Mouse (Mus musculus) intestine, postnatal 0 days (tissue): Measurements from ENCODE around the gene Zfp985. TPM values are rescaled to one million over a fixed set of nuclear protein-coding genes. Genes with fewer than 3 reads are reported as not detected.
"Not testable (repeated sequence)": the region's sequence is repeated elsewhere in the genome, so short reads cannot be mapped to it uniquely, and the experiment has no call there.

Experiments used
- ATAC-seq: fragments of 200-750 bp; cut with Nextera tagmentation; 2 replicates; pipeline ENCODE4 v1.8.0; 2017; ENCODE audit warnings: mild to moderate bottlenecking, moderate TSS enrichment, moderate library complexity
- H3K27ac ChIP-seq: fragments of 300-500 bp; sonication (generic); 2 replicates; pipeline ENCODE4 v1.5.1; 2014; ENCODE audit warnings: mild to moderate bottlenecking, low read depth, low read length, moderate library complexity
- H3K27me3 ChIP-seq: fragments of 300-500 bp; sonication (generic); replicated peaks from 2 replicates; pipeline ENCODE4 v1.6.1; 2014; ENCODE audit warnings: low read length, mixed read lengths; ENCODE audit not compliant: control insufficient read depth, insufficient read depth
- H3K36me3 ChIP-seq: fragments of 300-500 bp; sonication (generic); 2 replicates; pipeline ENCODE4 v1.6.1; 2014; ENCODE audit warnings: mild to moderate bottlenecking, moderate library complexity; ENCODE audit not compliant: control insufficient read depth, insufficient read depth
- H3K4me1 ChIP-seq: fragments of 300-500 bp; sonication (generic); replicated peaks from 2 replicates; pipeline ENCODE4 v1.6.1; 2014; ENCODE audit warnings: antibody characterized with exemption, low read length, mixed read lengths; ENCODE audit not compliant: control insufficient read depth, insufficient read depth
- H3K4me2 ChIP-seq: fragments of 300-500 bp; sonication (generic); replicated peaks from 2 replicates; pipeline ENCODE4 v1.6.1; 2014; ENCODE audit warnings: low read depth, mild to moderate bottlenecking, moderate library complexity
- H3K4me3 ChIP-seq: fragments of 300-500 bp; sonication (generic); 2 replicates; pipeline ENCODE4 v1.5.1; 2014; ENCODE audit warnings: low read depth, low read length
- H3K9ac ChIP-seq: fragments of 300-500 bp; sonication (generic); 2 replicates; pipeline ENCODE4 v1.6.1; 2014; ENCODE audit warnings: mild to moderate bottlenecking, low read depth, low read length
- H3K9me3 ChIP-seq: fragments of 300-500 bp; sonication (generic); 2 replicates; pipeline ENCODE4 v1.6.1; 2016; ENCODE audit warnings: mixed run types; ENCODE audit not compliant: control insufficient read depth
- CTCF ChIP-seq: sonication (generic); IDR thresholded peaks from 2 replicates; pipeline ENCODE4 v1.5.1; 2016; ENCODE audit warnings: low read depth, mild to moderate bottlenecking, control low read depth, antibody characterized with exemption, moderate library complexity
- WGBS: fragments of 180-500 bp; shearing (Covaris S2); extraction: QIAGEN DNeasy Blood & Tissue Kit; methylation state at CpG from one replicate; pipeline ENCODE4 v1.1.7; 2014; 5-methylcytosine and 5-hydroxymethylcytosine counted together
- polyA plus RNA-seq: library from polyadenylated mRNA; unstranded; fragments of >200 nt; fragmentation: Nextera tagmentation; extraction: Ambion mirVana; gene quantifications from 2 replicates; pipeline ENCODE4 v1.2.1, GENCODE M21; 2015

Gene Zfp985
- 0.23 and 0.33 TPM in 2 replicates for polyA plus RNA-seq

GRCm38 (mm10) chr4:147553071-147553470 is at the start of gene Zfp985:
Gene Zfp985 (plus strand): TSS chr4:147553277.
- H3K4me1 ChIP-seq, ATAC-seq, H3K4me3 ChIP-seq, H3K27me3 ChIP-seq, H3K9me3 ChIP-seq, H3K36me3 ChIP-seq, H3K27ac ChIP-seq, H3K9ac ChIP-seq, H3K4me2 ChIP-seq: not testable (repeated sequence)
- 77% methylated on average over 5 of the region's 5 CpGs for WGBS

GRCm38 (mm10) chr4:147509174-147509573 is 43.9 kb upstream of the Zfp985 start:
- H3K4me3 ChIP-seq = no peak overlapping the region
- H3K27me3 ChIP-seq = no peaks in the 10 kb centered on the region
- H3K4me1 ChIP-seq = no peaks in the 10 kb centered on the region
- no peak overlapping the region for H3K9ac ChIP-seq
- no peak for TF ChIP-seq CTCF
- H3K9me3 ChIP-seq = peaks cover 19% of the 10 kb centered on the region
- WGBS = 83% methylated on average over 2 of the region's 2 CpGs
- H3K36me3 ChIP-seq = no peaks in the 10 kb centered on the region
- H3K27ac ChIP-seq = no peak overlapping the region
- ATAC-seq = no peak
- H3K4me2 ChIP-seq = no peak overlapping the region

GRCm38 (mm10) chr4:147518981-147519380 is 34.1 kb upstream of the Zfp985 start:
- no peak overlapping the region for H3K9ac ChIP-seq
- no peak overlapping the region for H3K4me3 ChIP-seq
- H3K27ac ChIP-seq = no peak overlapping the region
- no peak for TF ChIP-seq CTCF
- H3K36me3 ChIP-seq = no peaks in the 10 kb centered on the region
- no peak for ATAC-seq
- no peaks in the 10 kb centered on the region for H3K4me1 ChIP-seq
- H3K9me3 ChIP-seq = peaks cover 43% of the 10 kb centered on the region
- WGBS = 70% methylated on average over 2 of the region's 2 CpGs
- no peak overlapping the region for H3K4me2 ChIP-seq
- no peaks in the 10 kb centered on the region for H3K27me3 ChIP-seq

GRCm38 (mm10) chr4:147520100-147520499 is 33.0 kb upstream of the Zfp985 start:
- Histone ChIP-seq H3K4me2 (no peak overlapping the region), H3K36me3 (no peaks in the 10 kb centered on the region), H3K27ac (no peak overlapping the region), H3K27me3 (no peaks in the 10 kb centered on the region), H3K4me3 (no peak overlapping the region), H3K9ac (no peak overlapping the region), H3K9me3 (peaks cover 43% of the 10 kb centered on the region), H3K4me1 (no peaks in the 10 kb centered on the region)
- no peak for ATAC-seq
- no peak for TF ChIP-seq CTCF

- Histone ChIP-seq H3K4me1 (no peaks in the 10 kb centered on the region), H3K27ac (no peak overlapping the region), H3K4me2 (no peak overlapping the region), H3K27me3 (no peaks in the 10 kb centered on the region), H3K4me3 (no peak overlapping the region), H3K36me3 (no peaks in the 10 kb centered on the region), H3K9ac (no peak overlapping the region), H3K9me3 (peaks cover 48% of the 10 kb centered on the region)
- 84% methylated on average over 1 of the region's 1 CpGs for WGBS
- ATAC-seq = no peak
- no peak for TF ChIP-seq CTCF
These were observed 28.0 kb upstream of the Zfp985 start for GRCm38 (mm10) chr4:147525125-147525524.

GRCm38 (mm10) chr4:147530366-147530765 is 22.7 kb upstream of the Zfp985 start:
- no peaks in the 10 kb centered on the region for H3K36me3 ChIP-seq
- H3K4me2 ChIP-seq = no peak overlapping the region
- H3K4me3 ChIP-seq = no peak overlapping the region
- H3K9ac ChIP-seq = no peak overlapping the region
- no peaks in the 10 kb centered on the region for H3K27me3 ChIP-seq
- 90% methylated on average over 1 of the region's 1 CpGs for WGBS
- no peaks in the 10 kb centered on the region for H3K4me1 ChIP-seq
- ATAC-seq = no peak
- TF ChIP-seq CTCF = no peak
- no peak overlapping the region for H3K27ac ChIP-seq
- H3K9me3 ChIP-seq = peaks cover 27% of the 10 kb centered on the region

- not testable (repeated sequence) for H3K9ac ChIP-seq, ATAC-seq, H3K27ac ChIP-seq, H3K27me3 ChIP-seq, H3K4me3 ChIP-seq, H3K4me2 ChIP-seq, H3K4me1 ChIP-seq, H3K36me3 ChIP-seq
- H3K9me3 ChIP-seq = peaks cover 26% of the 10 kb centered on the region
These were observed 17.2 kb upstream of the Zfp985 start for GRCm38 (mm10) chr4:147535916-147536315.
